Comparison of ENCODE assay signal across 21 mouse cellular contexts in genomic region chr12:108317201-108317738, GRCm38 (mm10). TPM values are rescaled to one million over a fixed set of nuclear protein-coding genes. Genes with fewer than 3 reads are reported as not detected.
DNase-seq lines count a peak whose midpoint lies in the region; ATAC-seq and TF ChIP-seq lines count a peak whose summit lies in the region.
"Had no signal": no experiment of that assay in that cellular context is flagged by ENCODE, and none has a peak within 500 bp of the region (broad histone marks: within the 10 kb centered on the region; RNA-seq: fewer than 3 reads in every experiment).

No protein-coding gene starts in this region.

- no peak for TF ChIP-seq EP300 in lung, postnatal 0 days (IDR thresholded peaks at IDR 0.05)

- ATAC-seq in forebrain, embryonic 11.5 days (replicated peaks; ENCODE audit: low FRiP score) = peak; percentile 35; the same call in 1 of the 2 replicates
- no peak for ATAC-seq in forebrain, embryonic 16.5 days
- no peak for ATAC-seq in lung, postnatal 0 days
- ATAC-seq: forebrain, embryonic 14.5 days had no signal

- no peaks in the 10 kb centered on the region for H3K36me3 ChIP-seq in forebrain, embryonic 11.5 days (ENCODE audit: control insufficient read depth, insufficient read depth, low read length)
- H3K36me3 ChIP-seq in forebrain, embryonic 16.5 days (ENCODE audit: control insufficient read depth, insufficient read depth) = no peaks in the 10 kb centered on the region
- no peaks in the 10 kb centered on the region for H3K36me3 ChIP-seq in lung, postnatal 0 days (ENCODE audit: insufficient read depth, low read length)
- H3K36me3 ChIP-seq in E14TG2a.4 (ENCODE audit: insufficient read depth, low read length) = no peaks in the 10 kb centered on the region
- no peaks in the 10 kb centered on the region for H3K36me3 ChIP-seq in embryonic facial prominence, embryonic 10.5 days (replicated peaks)
- H3K36me3 ChIP-seq: embryonic facial prominence, embryonic 13.5 days; G1E; limb, embryonic 13.5 days; liver, embryonic 15.5 days had no signal

- H3K4me2 ChIP-seq in forebrain, embryonic 11.5 days (ENCODE audit: low read depth, low read length, severe bottlenecking) = no peak overlapping the region
- no peak overlapping the region for H3K4me2 ChIP-seq in forebrain, embryonic 16.5 days (ENCODE audit: low read length)
- H3K4me2 ChIP-seq in lung, postnatal 0 days (replicated peaks; ENCODE audit: low read depth, low read length) = no peak overlapping the region
- H3K4me2 ChIP-seq: hindbrain, embryonic 14.5 days; limb, embryonic 13.5 days; liver, embryonic 15.5 days had no signal

- no peak overlapping the region for H3K4me3 ChIP-seq in forebrain, embryonic 11.5 days (ENCODE audit: low read depth, low read length)
- no peak overlapping the region for H3K4me3 ChIP-seq in forebrain, embryonic 16.5 days (replicated peaks; ENCODE audit: low read length)
- H3K4me3 ChIP-seq in lung, postnatal 0 days (ENCODE audit: low read depth, low read length) = no peak overlapping the region
- H3K4me3 ChIP-seq in E14TG2a.4 (replicated peaks; ENCODE audit: low read length) = 0 out of 2 replicates have a peak overlapping the region, but pooled peaks have one; percentile 67
- H3K4me3 ChIP-seq in embryonic facial prominence, embryonic 10.5 days = no peak overlapping the region
- H3K4me3 ChIP-seq: liver, embryonic 15.5 days had no signal

- H3K9me3 ChIP-seq in forebrain, embryonic 11.5 days (ENCODE audit: control insufficient read depth, low read length) = no peaks in the 10 kb centered on the region
- no peaks in the 10 kb centered on the region for H3K9me3 ChIP-seq in forebrain, embryonic 16.5 days (ENCODE audit: control insufficient read depth, low read length)
- no peaks in the 10 kb centered on the region for H3K9me3 ChIP-seq in lung, postnatal 0 days (ENCODE audit: low read length)
- no peaks in the 10 kb centered on the region for H3K9me3 ChIP-seq in E14TG2a.4 (ENCODE audit: low read length)
- no peaks in the 10 kb centered on the region for H3K9me3 ChIP-seq in embryonic facial prominence, embryonic 10.5 days
- H3K9me3 ChIP-seq: embryonic facial prominence, embryonic 13.5 days; limb, embryonic 13.5 days; liver, embryonic 15.5 days had no signal

- peaks cover 5% of the 10 kb centered on the region; the same call in 1 of the 2 replicates for H3K27me3 ChIP-seq in forebrain, embryonic 11.5 days (ENCODE audit: control insufficient read depth, insufficient read depth, low read length)
- H3K27me3 ChIP-seq in forebrain, embryonic 16.5 days (replicated peaks; ENCODE audit: control insufficient read depth, insufficient read depth, low read length) = no peaks in the 10 kb centered on the region
- peaks cover 25% of the 10 kb centered on the region for H3K27me3 ChIP-seq in lung, postnatal 0 days (replicated peaks; ENCODE audit: insufficient read depth, low read length)
- peaks cover 83% of the 10 kb centered on the region for H3K27me3 ChIP-seq in E14TG2a.4 (ENCODE audit: insufficient read depth, low read length)
- peaks cover 78% of the 10 kb centered on the region for H3K27me3 ChIP-seq in embryonic facial prominence, embryonic 10.5 days (replicated peaks; ENCODE audit: low read depth, poor library complexity, severe bottlenecking)

- DNase-seq in forebrain, embryonic 11.5 days (ENCODE audit: low spot score) = peak; percentile 69
- peak; percentile 18 for DNase-seq in lung, postnatal 0 days (ENCODE audit: low spot score)
- DNase-seq in lung, adult 18-20 months = no peak
- peak; percentile 52 for DNase-seq in embryonic facial prominence, embryonic 10.5 days (ENCODE audit: low spot score)
- DNase-seq in adrenal gland, adult 2 months = no peak
- DNase-seq in thymus, adult 18-20 months = no peak
- DNase-seq: adrenal gland, postnatal 14 days; B cell, adult 2 months; heart, adult 18-20 months; kidney, adult 2 months; layer of hippocampus, adult 9-11 months; right cerebral cortex, postnatal 14 days; thymus, postnatal 36 days had no signal

- peaks cover 42% of the 10 kb centered on the region for H3K4me1 ChIP-seq in forebrain, embryonic 11.5 days (replicated peaks; ENCODE audit: control insufficient read depth, insufficient read depth, low read length)
- H3K4me1 ChIP-seq in forebrain, embryonic 16.5 days (replicated peaks; ENCODE audit: control insufficient read depth, insufficient read depth, low read length) = peaks cover 15% of the 10 kb centered on the region
- H3K4me1 ChIP-seq in lung, postnatal 0 days (ENCODE audit: insufficient read depth, low read depth, low read length) = no peaks in the 10 kb centered on the region
- H3K4me1 ChIP-seq in E14TG2a.4 (replicated peaks; ENCODE audit: low read depth, low read length) = peaks cover 66% of the 10 kb centered on the region
- peaks cover 72% of the 10 kb centered on the region for H3K4me1 ChIP-seq in embryonic facial prominence, embryonic 10.5 days

- no peak overlapping the region for H3K27ac ChIP-seq in forebrain, embryonic 11.5 days (ENCODE audit: low read depth, low read length)
- H3K27ac ChIP-seq in forebrain, embryonic 16.5 days (ENCODE audit: low read length) = no peak overlapping the region
- no peak overlapping the region for H3K27ac ChIP-seq in lung, postnatal 0 days (ENCODE audit: low read length)
- no peak overlapping the region for H3K27ac ChIP-seq in embryonic facial prominence, embryonic 10.5 days (replicated peaks)
- H3K27ac ChIP-seq: embryonic facial prominence, embryonic 13.5 days; hindbrain, embryonic 14.5 days; limb, embryonic 13.5 days; liver, embryonic 15.5 days had no signal

- H3K9ac ChIP-seq in forebrain, embryonic 11.5 days (ENCODE audit: low read length) = no peak overlapping the region
- no peak overlapping the region for H3K9ac ChIP-seq in forebrain, embryonic 16.5 days (replicated peaks; ENCODE audit: low read depth, low read length)
- H3K9ac ChIP-seq in lung, postnatal 0 days (replicated peaks; ENCODE audit: low read depth) = no peak overlapping the region
- H3K9ac ChIP-seq: hindbrain, embryonic 14.5 days; limb, embryonic 13.5 days; liver, embryonic 15.5 days had no signal

- no peak for TF ChIP-seq CTCF in lung, postnatal 0 days (IDR thresholded peaks at IDR 0.05)
- no peak for TF ChIP-seq CTCF in E14TG2a.4 (conservative IDR thresholded peaks at IDR 0.05; ENCODE audit: low read length)

- 2% methylated on average over 9 of the region's 9 CpGs for WGBS in forebrain, embryonic 11.5 days
- WGBS in forebrain, embryonic 16.5 days = 9% methylated on average over 9 of the region's 9 CpGs
- 15% methylated on average over 9 of the region's 9 CpGs for WGBS in lung, postnatal 0 days
- 3% methylated on average over 9 of the region's 9 CpGs for WGBS in embryonic facial prominence, embryonic 10.5 days

RNA-seq across cellular contexts. Expression of gene Hhipl1, which starts 11.2 kb away (rescaled TPM):
- polyA plus RNA-seq in forebrain, embryonic 11.5 days (2014; fragmentation: Nextera tagmentation; extraction: Ambion mirVana) = 2.5 and 3.0 TPM in 2 replicates
- polyA plus RNA-seq in forebrain, embryonic 16.5 days (2015; fragmentation: Nextera tagmentation; extraction: Ambion mirVana) = 1.6 and 2.3 TPM in 2 replicates
- 0.35 and 0.57 TPM in 2 replicates for polyA plus RNA-seq in lung, postnatal 0 days (2015; fragmentation: Nextera tagmentation; extraction: Ambion mirVana)
- 0.72 and 0.99 TPM in 2 replicates for polyA plus RNA-seq in embryonic facial prominence, embryonic 10.5 days (2016; fragmentation: Nextera tagmentation; extraction: Ambion mirVana)
- total RNA-seq in adrenal gland, adult 2 months (2021) = under 1 TPM; 0.69 to 0.76 TPM
- polyA plus RNA-seq in adrenal gland, adult 2 months (2012; rRNA removed) = 0.85 and 1.4 TPM in 2 replicates
- polyA plus RNA-seq: G1E had no signal

RNA-seq across cellular contexts. Expression of gene Cyp46a1, which starts 16.9 kb away (rescaled TPM):
- polyA plus RNA-seq in forebrain, embryonic 11.5 days (2014; fragmentation: Nextera tagmentation; extraction: Ambion mirVana) = 16.3 and 18.4 TPM in 2 replicates
- 23.8 and 28.4 TPM in 2 replicates for polyA plus RNA-seq in forebrain, embryonic 16.5 days (2015; fragmentation: Nextera tagmentation; extraction: Ambion mirVana)
- polyA plus RNA-seq in lung, postnatal 0 days (2015; fragmentation: Nextera tagmentation; extraction: Ambion mirVana) = 1.0 and 1.3 TPM in 2 replicates
- 3.9 and 5.8 TPM in 2 replicates for polyA plus RNA-seq in embryonic facial prominence, embryonic 10.5 days (2016; fragmentation: Nextera tagmentation; extraction: Ambion mirVana)
- total RNA-seq in adrenal gland, adult 2 months (2021) = 1 to 10 TPM; 1.0 to 1.6 TPM
- 7.5 and 9.0 TPM in 2 replicates for polyA plus RNA-seq in adrenal gland, adult 2 months (2012; rRNA removed)
- polyA plus RNA-seq: G1E had no signal

RNA-seq across cellular contexts. Expression of gene Ccdc85c, which starts 42.0 kb away (rescaled TPM):
- polyA plus RNA-seq in forebrain, embryonic 11.5 days (2014; fragmentation: Nextera tagmentation; extraction: Ambion mirVana) = 18.0 and 18.8 TPM in 2 replicates
- polyA plus RNA-seq in forebrain, embryonic 16.5 days (2015; fragmentation: Nextera tagmentation; extraction: Ambion mirVana) = 12.0 and 12.9 TPM in 2 replicates
- polyA plus RNA-seq in lung, postnatal 0 days (2015; fragmentation: Nextera tagmentation; extraction: Ambion mirVana) = 4.1 and 4.5 TPM in 2 replicates
- 11.4 and 12.1 TPM in 2 replicates for polyA plus RNA-seq in embryonic facial prominence, embryonic 10.5 days (2016; fragmentation: Nextera tagmentation; extraction: Ambion mirVana)
- total RNA-seq in adrenal gland, adult 2 months (2021) = 10 to 100 TPM; 19.0 to 26.9 TPM
- 35.3 and 38.0 TPM in 2 replicates for polyA plus RNA-seq in adrenal gland, adult 2 months (2012; rRNA removed)
- polyA plus RNA-seq: G1E had no signal

RNA-seq across cellular contexts. Expression of gene Eml1, which starts 53.5 kb away (rescaled TPM):
- polyA plus RNA-seq in forebrain, embryonic 11.5 days (2014; fragmentation: Nextera tagmentation; extraction: Ambion mirVana) = 90.3 and 92.5 TPM in 2 replicates
- polyA plus RNA-seq in forebrain, embryonic 16.5 days (2015; fragmentation: Nextera tagmentation; extraction: Ambion mirVana) = 86.7 and 88.4 TPM in 2 replicates
- 55.0 and 68.7 TPM in 2 replicates for polyA plus RNA-seq in lung, postnatal 0 days (2015; fragmentation: Nextera tagmentation; extraction: Ambion mirVana)
- 70.6 and 74.1 TPM in 2 replicates for polyA plus RNA-seq in embryonic facial prominence, embryonic 10.5 days (2016; fragmentation: Nextera tagmentation; extraction: Ambion mirVana)
- 10 to 100 TPM; 17.5 to 29.6 TPM for total RNA-seq in adrenal gland, adult 2 months (2021)
- polyA plus RNA-seq in adrenal gland, adult 2 months (2012; rRNA removed) = 13.3 and 13.5 TPM in 2 replicates
- polyA plus RNA-seq: G1E had no signal

Comparison
In these comparisons a context has a peak if more than half of its experiments do, and no peak if none do; other contexts are left out.
1. DNase-seq: peak in forebrain, embryonic 11.5 days (single experiment), lung, postnatal 0 days (single experiment) and embryonic facial prominence, embryonic 10.5 days (single experiment); none in lung, adult 18-20 months (0 of 2), adrenal gland, adult 2 months (single experiment) and thymus, adult 18-20 months (0 of 2).